Mouse (Mus musculus) megakaryocyte progenitor cell, adult 5-6 weeks (primary cell): ENCODE data around the gene Ddx39. TPM values are rescaled to one million over a fixed set of nuclear protein-coding genes. Genes with fewer than 3 reads are reported as not detected.

Experiments
- ATAC-seq: replicated peaks from 2 replicates; pipeline ENCODE4 v1.8.0; 2016; ENCODE audit warnings: mild to moderate bottlenecking, moderate TSS enrichment, inconsistent platforms; ENCODE audit not compliant: poor library complexity
- total RNA-seq, 2 experiments: library from RNA; stranded (forward) in 1 of 2; stranded (reverse) in 1 of 2; fragments of 157-497, 149-512 nt in 1 of 2; fragments of 200-1000 nt in 1 of 2; gene quantifications; 2 replicates each; pipeline versions ENCODE4 v1.2.3 to v1.2.4; 2015 to 2017

The Ddx39 gene
- total RNA-seq, 2 experiments from 2014 or later: 131 to 139 TPM

DNA sequence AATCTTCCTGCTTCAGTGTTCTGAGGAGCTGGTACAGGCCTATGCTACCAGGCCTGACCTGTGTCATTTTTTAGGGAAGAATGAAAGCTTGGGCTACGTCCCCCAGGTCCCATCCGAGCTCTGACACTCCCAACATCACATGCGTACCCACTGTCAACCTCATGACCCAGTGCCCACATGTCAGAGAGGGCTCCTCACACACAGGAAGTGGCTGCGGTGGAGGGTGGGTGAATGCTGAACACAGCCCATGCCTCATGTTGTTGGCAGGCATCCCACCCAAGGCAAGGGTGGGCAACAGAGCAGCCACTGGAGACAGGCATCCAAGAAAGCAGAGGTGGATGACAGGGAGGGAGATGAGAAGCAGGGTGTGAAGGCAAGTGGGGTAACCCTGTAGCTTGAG lies 21.7 kb downstream of the Ddx39 start:
- peak; percentile 17 for ATAC-seq

DNA sequence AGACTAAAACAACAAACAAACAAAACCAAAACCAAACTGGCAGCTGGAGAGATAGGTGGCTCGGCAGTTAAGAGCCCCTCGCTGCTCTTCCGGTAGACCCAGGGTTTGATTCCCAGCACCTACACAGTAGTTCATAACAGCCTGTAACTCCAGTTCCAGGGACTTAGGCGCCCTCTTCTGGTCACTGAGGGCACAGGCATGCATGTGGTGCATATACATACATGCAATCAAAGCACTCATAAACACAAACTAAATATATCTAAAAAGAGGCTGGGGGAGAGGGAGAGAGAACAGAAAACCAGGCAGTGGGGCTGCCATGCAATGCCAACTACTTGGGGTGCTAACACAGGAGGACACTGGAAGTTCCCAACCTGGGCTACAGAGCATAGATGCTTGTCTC lies 22.4 kb downstream of the Ddx39 start:
- ATAC-seq: no peak

DNA sequence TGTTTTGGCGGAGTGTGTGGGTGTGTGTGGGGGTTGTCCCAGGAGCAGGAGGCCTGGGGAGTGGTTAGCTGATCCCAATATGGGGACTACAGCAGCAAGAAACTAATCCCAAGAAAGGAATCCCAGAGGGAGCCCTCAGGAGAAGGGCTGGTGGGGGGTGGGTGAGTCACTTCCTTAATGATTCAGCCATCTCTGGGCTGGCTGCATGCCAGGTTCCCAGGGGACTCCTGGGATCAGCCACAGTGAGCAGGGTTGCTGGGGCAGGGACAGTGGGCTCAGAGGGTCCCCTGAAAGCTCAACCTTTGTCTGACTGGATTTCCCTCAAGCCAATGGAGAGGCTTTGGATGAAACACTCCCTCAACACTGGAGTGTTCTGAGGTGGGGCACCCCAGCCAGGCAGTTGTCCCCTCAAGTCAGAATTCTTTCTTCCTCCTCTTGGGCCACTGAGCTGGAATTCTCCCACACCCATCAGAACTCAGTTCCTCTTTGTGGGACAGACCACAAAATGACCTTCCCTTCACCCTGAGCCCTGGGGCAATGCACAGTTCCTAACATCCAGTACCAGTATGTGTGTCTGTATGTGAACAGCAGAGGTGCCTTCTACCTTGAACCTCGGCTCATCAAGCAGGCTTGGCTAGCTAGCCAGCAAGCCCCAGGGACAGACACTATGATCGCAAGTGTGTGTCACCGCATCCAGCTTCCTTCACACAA lies 23.0 kb downstream of the Ddx39 start:
- peak; percentile 42 for ATAC-seq

- ATAC-seq: no peak
These were observed 24.2 kb downstream of the Ddx39 start for GRCm38 (mm10) chr8:83738949-83739710.

GRCm38 (mm10) chr8:83739711-83740468 lies 24.9 kb downstream of the Ddx39 start:
- peak; percentile 56 for ATAC-seq

GRCm38 (mm10) chr8:83740586-83740975 lies 25.6 kb downstream of the Ddx39 start:
- ATAC-seq: no peak

- ATAC-seq: peak; percentile 24
These were observed 26.2 kb downstream of the Ddx39 start, which contains the start of gene Adgre5 for GRCm38 (mm10) chr8:83740976-83741741. Adgre5 (minus strand) TSS chr8:83741326.

DNA sequence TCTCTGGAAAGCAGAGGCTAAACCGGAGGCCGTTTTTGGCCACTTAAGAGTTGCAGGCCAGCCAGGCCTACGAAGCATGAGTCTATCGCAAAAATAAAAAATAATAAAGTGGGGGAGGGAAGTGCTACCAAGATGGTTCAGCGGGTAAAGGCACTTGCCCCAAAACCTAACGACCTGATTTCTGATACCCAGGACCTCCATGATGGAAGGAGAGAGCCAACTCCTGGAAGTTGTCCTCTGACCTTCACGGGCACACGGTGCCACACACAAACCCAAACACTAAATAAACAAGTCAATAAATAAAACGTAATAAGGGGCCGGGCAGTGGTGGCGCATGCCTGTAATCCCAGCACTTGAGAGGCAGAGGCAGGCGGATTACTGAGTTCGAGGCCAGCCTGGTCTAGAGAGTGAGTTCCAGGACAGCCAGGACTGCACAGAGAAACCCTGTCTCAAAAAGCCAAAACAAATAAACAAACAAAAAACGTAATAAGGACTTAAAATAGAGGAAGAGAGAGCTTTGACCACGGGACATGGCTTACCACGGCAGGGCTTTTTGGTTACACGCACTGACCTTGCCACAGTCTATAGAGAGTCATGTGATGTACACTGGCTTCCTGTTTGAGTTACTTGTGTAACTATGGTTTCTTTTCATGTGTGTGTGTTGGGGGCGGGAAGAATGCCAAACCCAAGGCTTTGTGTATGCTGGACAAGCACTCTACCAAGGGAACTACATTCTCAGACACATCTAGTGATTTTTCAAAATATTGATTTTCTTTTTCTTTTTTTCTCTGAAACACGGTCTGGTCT lies 27.1 kb downstream of the Ddx39 start:
- ATAC-seq: peak; percentile 33

DNA sequence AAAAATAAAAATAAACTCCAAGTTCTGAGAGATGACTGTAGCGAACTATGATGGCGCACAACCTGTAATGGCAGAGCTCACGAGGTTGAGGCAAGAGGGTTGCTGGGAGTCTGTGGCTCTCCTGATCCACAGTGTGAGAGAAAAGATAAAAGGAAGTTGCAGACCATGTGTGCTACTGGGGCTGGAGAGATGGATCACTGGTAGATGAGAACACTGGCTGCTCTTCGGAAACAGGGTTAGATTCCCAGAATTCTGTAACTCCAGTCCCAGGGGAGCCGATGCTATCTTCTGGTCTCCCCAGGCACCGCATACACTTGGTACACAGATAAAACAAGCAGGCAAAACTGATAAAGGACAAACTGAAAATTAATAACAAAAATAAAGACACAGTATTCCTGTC lies 28.0 kb downstream of the Ddx39 start:
- no peak for ATAC-seq

- ATAC-seq: no peak
These were observed 29.1 kb downstream of the Ddx39 start for GRCm38 (mm10) chr8:83744070-83744469.

DNA sequence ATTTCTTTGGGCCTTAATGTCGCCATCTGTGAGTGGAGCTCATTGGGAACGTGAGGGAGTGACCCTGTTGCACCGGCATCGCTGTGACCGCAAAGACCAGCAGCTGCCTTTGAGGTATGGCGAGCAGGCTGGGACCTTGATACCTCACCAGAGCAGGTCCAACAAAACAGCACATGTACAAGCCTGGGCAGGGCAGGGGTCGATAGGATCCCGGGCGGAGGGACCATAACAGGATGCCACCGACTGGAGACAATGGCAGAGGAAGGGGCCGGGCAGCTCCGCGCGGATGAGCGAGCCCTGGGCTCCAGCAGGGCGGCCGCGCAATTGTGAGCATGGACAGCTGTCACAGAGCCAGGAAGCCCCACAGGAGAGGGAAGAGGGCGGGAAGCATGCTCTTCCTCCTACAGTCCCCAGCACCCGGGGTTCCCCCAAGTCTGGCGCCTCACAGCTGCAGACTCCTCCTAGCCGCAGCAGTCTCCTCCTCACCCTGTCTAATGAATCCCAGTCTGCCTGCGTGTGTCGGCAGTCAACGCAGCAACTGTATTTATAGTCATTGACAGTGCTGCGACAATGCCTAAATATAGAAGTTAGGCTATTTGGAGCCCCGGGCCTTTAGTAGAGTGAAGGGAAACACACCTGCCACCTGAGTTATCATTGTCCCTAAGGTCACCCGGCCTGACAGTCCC lies 32.8 kb downstream of the Ddx39 start:
- peak; percentile 62 for ATAC-seq

- peak; percentile 88 for ATAC-seq
These were observed 33.7 kb downstream of the Ddx39 start for GRCm38 (mm10) chr8:83748708-83749107.

GRCm38 (mm10) chr8:83749265-83749664 lies 34.3 kb downstream of the Ddx39 start:
- ATAC-seq: no peak

- no peak for ATAC-seq
These were observed 39.2 kb downstream of the Ddx39 start for GRCm38 (mm10) chr8:83754149-83754548.

DNA sequence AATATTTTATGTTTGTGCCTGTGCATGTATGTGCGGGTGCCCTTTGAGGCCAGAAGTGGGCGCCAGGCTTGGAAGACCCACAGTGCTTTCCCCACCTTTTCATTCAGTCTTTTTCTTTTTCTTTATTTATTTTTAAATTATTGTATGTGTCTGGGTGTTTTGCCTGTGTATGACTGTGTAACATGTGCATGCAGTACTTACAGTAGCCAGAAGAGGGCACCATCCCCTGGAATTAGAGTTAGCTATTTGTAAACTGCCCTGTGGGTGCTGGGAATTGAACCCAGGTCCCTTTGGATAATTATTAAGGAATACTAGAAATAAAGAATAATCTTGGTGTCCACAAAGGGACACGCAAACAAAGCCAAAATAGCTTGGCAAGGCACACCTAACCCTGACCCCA lies 41.3 kb downstream of the Ddx39 start:
- ATAC-seq: no peak

DNA sequence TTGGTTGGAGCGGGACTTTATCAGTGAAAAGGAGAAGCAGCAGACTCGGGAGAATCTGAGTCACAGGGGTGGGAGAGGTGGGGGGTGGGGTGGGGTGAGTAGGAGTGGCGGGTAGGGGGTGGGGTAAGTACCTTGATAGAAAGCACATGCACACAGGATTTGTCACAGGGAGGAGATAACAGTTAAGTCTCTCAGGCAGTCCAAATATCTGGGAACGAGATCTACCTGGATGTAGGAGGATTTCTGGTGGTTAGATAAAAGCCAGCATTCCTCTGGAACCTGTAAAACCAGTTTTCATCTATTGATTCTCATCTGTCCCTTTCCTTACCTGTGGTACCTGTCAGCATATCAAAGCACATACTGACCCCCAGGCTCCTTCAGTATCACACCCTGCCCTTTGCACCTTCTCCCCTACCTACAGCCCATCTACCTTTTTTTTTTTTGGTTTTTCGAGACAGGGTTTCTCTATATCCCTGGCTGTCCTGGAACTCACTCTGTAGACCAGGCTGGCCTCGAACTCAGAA lies 42.2 kb downstream of the Ddx39 start:
- ATAC-seq: no peak

DNA sequence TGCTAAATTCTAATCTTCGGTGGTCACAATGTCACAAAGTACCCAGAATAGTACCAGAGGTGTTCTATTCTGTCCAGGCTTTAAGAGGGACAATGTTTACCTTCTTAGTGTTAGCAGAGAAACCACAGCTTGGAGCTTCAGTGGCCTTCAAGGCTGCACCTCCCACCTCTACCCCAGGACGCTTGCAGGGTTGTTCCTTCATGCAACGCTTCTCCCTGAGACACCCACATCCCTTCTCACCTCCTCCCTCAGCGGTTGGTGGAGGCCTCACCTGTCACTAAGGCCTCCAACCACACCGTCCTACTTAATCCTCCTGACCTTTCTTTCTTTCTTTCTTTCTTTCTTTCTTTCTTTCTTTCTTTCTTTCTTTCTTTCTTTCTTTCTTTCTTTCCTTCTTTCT lies 43.3 kb downstream of the Ddx39 start:
- ATAC-seq: no peak

DNA sequence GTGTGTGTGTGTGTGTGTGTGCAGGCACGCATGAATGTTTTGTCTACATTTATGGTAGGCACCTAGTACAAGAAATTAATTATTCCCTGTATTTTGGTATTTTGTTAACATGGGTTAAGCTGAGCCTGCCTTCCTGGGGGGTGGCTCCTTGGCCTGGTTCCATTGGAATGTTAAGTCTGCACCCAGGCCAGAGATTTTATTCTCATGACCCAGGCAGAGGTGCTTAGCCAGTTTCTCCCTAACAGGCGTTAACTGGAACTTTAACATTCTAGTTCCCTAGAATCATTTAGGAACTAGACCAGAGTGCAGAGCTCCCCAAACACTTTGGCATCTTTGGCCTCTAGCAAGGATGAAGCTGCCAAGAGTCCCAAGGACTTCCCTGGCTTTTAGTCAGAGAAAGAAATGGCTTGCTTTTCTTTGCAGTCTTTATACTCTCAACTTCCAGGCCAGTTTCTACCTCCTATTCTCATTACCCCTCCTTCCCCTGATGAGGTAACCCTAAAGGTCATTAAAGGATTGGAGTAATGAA lies 44.3 kb downstream of the Ddx39 start:
- no peak for ATAC-seq

- no peak for ATAC-seq
These were observed 49.1 kb downstream of the Ddx39 start for GRCm38 (mm10) chr8:83764116-83764515.
